Mouse (Mus musculus): ENCODE measurements at regions not wholly inside any gene's neighbourhood (a gene's known extent, or its start where the extent isn't known, plus 50 kb on each side); places are given as distances from the start of the nearest gene placed in this dataset.

DNA sequence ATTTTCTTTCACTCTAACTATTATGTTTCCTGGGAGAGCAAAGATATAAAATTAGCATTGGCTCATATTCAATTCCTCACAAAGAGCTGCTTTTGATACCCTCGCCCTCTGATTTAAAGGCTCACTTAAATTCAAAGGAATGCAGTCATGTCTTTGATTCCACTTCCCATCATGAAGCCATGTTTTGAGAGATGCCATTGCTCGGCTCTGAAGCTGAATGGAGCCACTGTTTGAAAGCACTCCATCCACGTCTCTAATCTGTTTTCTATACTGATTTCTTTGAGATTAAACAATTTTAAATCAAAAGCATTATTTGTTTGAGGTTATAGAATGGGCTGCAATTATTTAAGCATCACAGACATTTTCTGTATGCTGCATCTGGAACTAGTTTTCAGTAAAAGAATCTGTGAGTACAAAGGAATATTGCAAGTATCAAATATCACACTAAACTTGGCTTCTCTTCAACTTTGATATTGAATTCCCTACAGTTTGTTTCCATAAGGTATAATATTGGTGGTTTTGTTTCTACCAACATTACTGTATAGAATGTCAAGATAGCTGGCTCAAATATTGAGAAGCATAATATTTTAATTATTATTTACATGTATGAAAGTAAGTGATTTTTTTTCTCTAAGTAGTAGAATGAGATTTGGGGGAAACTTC, 126.4 kb downstream of the Rpl10l start:
- DNase-seq (ENCODE audit: low spot score in 2 of 2) = no peak

DNA sequence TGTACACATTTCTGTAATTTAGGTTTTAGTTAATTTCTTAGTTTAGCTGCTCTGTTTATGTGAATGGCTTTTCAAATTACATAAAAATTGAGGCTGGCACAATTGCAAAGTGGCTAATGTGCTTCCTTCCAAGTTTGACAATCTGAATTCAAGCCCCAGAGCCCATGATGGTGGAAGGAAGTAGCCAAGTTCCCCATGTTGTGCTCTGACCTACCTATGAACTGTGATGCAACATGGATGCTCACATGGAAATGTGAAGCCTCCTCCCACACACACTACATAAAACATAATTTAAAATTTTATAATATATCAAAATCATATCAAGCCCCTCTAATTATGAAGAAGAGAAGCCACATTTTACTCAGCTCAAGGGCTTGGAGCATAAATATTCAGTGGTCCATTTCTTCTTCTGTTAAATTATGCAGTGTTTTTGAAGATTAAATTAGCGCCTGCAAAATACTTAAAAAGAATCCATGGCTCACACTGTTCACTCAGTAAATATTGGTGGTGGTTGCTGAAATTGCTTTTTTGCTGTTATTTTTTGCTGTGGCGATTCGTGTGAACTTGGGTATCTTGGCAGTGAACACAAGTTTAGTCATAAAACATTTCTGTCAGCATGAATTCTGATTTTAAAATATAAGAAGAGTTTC, 127.1 kb downstream of the Rpl10l start:
- DNase-seq (ENCODE audit: low spot score in 2 of 2) = no peak

DNA sequence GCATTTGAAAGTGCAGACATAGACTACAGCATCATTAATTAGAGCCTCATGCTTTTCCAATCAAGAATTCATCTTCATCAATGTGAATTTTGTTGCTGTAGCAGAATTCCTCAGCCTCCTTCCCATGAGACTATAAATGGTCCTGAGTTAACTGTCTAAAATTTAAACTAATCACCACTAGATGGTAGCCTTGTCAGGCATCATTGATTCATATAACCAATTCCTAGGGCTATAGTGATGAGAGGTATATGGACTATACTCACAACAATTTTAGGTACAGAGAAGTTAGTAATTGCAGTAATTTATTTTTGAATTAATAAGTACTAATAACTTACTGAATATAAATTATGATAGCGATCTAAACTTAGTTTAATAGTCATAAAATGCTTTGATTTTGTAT, 153.3 kb downstream of the Rpl10l start:
- no peak for DNase-seq (ENCODE audit: low spot score in 2 of 2)

DNA sequence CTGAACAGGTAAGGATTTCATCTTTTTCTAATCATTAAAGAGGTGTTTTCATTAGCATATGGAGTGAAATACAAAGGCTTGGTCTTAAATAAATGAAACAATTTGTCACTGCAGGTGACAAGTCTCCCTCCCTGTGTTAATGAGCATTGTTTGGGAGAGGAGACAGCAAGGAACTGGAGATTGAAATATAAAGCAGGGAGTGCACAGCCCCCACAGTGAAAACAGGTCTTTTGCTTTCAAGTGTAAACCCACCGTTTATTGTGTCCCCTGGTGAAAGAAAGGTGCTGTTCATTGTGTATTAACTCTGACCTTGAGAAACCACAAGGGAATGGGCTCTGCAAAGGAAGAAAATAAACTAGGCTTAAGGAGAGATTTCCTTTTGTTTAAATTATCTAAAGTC, 164.6 kb downstream of the Rpl10l start:
- no peak for DNase-seq (ENCODE audit: low spot score in 2 of 2)

DNA sequence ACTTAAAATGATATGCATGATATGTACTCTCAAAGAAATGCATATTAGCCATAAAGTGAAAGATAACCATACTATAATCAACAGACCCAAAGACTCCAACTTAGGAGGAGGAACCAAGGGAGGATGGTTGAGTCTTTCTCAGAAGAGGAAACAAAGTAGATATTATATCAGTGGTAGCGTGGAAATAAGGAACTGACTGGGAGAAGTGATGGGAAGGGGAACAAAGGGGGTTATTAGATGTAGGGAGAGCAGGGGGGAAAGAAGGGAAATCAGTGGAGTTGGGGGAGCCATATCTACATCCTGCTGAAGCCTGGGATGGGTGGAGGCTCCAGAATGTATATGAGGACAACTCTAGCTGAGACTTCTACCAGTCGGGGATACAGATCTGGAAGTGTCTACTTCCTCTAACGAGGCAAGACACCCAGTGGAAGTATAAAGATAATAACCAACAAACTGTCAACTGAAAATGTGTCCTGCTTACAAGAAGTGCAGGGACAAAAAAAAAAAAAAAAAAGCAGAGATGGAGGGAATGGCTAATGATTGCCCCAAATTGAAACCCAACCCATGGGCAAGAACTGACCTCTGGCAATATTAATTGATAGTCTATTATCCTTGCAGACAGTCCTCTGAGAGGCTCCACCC, 193.3 kb downstream of the Rpl10l start:
- no peak for DNase-seq (ENCODE audit: low spot score in 2 of 2)

DNA sequence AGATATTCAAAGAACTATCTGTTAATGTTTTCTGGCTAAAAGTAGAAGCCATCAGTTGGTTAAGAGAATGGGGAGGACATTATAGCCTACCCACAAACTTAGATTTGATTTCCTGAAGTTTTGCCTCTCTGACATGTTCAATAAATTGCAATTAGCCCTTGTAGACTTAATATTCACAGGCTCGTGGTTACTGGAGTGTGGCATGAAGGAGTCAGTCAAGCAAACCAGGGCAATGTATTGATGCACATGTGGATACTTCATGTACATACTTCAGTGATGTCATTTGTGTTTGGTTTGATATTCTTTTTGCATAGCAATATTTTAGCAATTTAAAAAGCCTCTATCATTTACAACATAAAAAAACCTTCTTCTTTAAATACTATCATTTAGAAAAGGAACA, 223.9 kb downstream of the Rpl10l start:
- no peak for DNase-seq (ENCODE audit: low spot score in 2 of 2)

DNA sequence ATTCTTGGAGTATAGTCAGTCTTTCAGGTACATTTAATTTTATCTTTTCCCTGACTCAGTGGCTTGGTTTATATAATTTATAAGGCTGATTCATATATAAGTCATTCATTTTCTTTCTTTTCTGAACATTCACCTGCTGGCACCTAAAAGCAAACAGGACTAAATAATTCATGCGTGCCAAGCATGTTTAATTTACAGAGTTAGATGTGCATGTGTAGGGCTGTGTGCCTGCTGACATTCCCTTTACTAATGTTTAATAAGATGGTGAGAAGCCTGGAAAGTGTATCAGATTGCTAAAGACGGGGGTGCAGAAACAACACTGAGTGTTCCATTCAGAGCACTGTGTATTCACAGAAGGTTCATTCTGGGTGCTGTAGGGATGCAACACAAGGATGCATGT, 229.0 kb downstream of the Rpl10l start:
- no peak for DNase-seq (ENCODE audit: low spot score in 2 of 2)

DNA sequence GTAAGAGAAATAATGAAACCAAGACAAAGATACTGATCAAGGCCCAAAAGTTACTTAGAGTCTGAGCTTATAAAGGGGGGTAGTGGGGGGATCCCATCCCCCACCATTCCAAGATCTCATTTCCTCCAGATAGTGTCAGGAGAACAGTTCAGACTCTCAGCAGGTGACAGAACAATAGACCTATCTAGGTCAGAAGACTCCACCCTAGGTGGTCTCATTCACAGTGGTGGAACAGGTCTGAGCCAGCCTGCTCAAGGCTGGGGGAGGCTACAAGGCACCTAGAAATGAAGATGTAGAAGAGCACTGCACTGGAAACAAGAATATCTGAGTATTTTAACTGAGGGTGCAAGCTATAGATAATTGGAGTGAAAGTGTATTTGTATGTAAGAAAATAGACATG, 235.3 kb downstream of the Rpl10l start:
- no peak for DNase-seq (ENCODE audit: low spot score in 2 of 2)

DNA sequence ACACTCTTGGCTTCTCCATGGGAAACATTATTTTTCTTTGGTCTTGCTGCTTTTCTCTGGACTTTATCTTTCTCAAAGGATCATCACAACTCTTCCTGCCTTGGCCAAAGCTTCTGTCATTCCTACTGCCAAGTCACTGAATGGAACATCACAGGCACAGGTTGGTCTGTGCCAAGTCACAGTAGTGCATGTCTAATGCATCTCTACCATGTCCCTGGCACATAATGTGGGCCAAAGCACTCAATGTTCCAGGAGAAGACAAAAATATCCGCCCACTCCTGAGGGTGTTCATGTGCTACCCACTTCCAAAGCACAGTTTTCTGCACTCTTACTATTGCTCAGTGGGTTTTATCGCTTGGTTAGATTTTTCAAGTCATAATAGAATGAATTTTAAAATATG, 247.9 kb downstream of the Rpl10l start:
- DNase-seq (ENCODE audit: low spot score in 2 of 2) = peak in 1 of 2 experiments; percentile 34

DNA sequence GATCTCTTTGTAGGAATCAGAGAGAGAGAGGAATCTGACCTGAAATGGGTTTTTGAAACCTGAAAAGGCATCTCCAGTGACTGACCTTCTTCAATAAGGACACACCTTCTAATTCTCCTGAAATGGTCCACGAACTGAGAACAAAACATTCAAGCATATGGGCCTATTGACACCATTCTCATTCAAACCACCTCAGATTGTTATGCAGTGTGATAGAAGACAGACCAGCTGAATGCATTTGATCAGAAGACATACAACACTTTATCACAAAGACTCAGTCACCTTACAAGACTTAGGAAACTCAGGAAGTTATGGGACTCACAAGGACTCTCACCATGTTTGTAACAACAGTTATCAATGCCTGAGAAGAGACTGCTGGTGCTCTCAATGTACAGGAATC, 256.7 kb downstream of the Rpl10l start:
- no peak for DNase-seq (ENCODE audit: low spot score in 2 of 2)

DNA sequence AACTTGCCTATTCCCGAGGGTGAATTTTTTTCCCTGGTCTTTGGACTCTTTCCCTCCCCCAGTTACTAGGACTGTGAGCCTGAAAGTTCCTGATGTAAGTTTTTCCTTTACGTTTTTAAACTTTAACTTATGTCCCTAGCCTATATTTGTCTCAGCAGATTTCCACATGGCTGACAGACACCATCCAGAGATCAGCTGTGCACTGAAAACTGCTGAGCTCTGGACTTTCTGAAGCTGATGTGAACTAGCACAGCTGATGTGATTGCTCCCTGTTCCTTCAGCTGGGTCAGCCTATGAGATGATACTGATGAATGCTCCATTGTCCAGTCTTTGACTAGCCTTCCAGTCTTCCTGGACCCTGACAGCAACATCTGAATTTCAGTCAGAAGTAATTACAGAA, 271.5 kb downstream of the Rpl10l start:
- DNase-seq (ENCODE audit: low spot score in 2 of 2) = no peak

Measured in right cerebral cortex, postnatal 36 days (tissue).